Mouse (Mus musculus): ENCODE results near the gene Gm10471. TPM values are rescaled to one million over a fixed set of nuclear protein-coding genes. Genes with fewer than 3 reads are reported as not detected.
"Not testable (repeated sequence)": the region's sequence is repeated elsewhere in the genome, so short reads cannot be mapped to it uniquely, and the experiment has no call there.

The Gm10471 gene
- polyA plus RNA-seq (2012; rRNA removed) = not detected in 2 replicates

DNA sequence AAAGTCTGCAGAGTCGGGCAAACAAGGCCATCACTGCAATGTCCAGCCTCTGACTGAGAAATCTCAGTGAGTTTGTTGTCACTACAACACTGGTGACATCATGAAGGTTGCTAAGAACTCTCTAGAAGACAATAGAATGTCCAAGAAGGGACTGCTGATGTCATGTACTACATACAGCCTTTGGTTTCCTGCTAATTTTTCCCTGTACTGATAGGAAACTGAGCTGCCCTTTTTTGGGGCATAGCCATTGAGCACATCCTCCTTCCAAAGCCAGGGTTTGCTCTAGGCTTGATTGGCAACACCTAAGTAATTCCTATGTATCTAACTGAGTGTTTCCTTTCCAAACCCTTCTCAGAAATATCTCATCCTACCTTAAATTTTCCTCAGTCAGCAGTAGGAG is at the start of gene Gm10471:
Gene Gm10471, minus strand, starts transcription at position 101 of the 400 bp plus-strand sequence.
- H3K27me3 ChIP-seq (ENCODE audit: control insufficient read depth, insufficient read depth, low read length); H3K36me3 ChIP-seq (ENCODE audit: control insufficient read depth, insufficient read depth, low read length); H3K4me1 ChIP-seq (ENCODE audit: control insufficient read depth, insufficient read depth, insufficient read length); H3K4me3 ChIP-seq (ENCODE audit: extremely low read depth, insufficient read depth, insufficient read length); DNase-seq (ENCODE audit: low read depth in 1 of 2, low spot score in 2 of 2); H3K27ac ChIP-seq (ENCODE audit: insufficient read depth, low read length): not testable (repeated sequence)
- WGBS = 67% methylated on average over 1 of the region's 1 CpGs

DNA sequence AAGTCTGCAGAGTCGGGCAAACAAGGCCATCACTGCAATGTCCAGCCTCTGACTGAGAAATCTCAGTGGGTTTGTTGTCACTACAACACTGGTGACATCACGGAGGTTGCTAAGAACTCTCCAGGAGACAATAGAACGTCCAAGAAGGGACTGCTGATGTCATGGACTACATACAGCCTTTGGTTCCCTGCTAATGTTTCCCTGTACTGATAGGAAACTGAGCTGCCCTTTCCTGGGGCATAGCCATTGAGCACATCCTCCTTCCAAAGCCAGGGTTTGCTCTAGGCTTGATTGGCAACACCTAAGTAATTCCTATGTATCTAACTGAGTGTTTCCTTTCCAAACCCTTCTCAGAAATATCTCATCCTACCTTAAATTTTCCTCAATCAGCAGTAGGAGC is 32.2 kb upstream of the Gm10471 start, which contains the start of gene Gm10220:
Gene Gm10220, minus strand, starts transcription at position 101 of the 400 bp plus-strand sequence.
- H3K27ac ChIP-seq (ENCODE audit: insufficient read depth, low read length); DNase-seq (ENCODE audit: low read depth in 1 of 2, low spot score in 2 of 2); H3K4me3 ChIP-seq (ENCODE audit: extremely low read depth, insufficient read depth, insufficient read length); H3K36me3 ChIP-seq (ENCODE audit: control insufficient read depth, insufficient read depth, low read length); H3K27me3 ChIP-seq (ENCODE audit: control insufficient read depth, insufficient read depth, low read length); H3K4me1 ChIP-seq (ENCODE audit: control insufficient read depth, insufficient read depth, insufficient read length): not testable (repeated sequence)
- WGBS = no CpG with 5 or more reads among the region's 3 CpGs

DNA sequence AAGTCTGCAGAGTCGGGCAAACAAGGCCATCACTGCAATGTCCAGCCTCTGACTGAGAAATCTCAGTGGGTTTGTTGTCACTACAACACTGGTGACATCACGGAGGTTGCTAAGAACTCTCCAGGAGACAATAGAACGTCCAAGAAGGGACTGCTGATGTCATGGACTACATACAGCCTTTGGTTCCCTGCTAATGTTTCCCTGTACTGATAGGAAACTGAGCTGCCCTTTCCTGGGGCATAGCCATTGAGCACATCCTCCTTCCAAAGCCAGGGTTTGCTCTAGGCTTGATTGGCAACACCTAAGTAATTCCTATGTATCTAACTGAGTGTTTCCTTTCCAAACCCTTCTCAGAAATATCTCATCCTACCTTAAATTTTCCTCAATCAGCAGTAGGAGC is 16.2 kb upstream of the Gm10471 start, which contains the start of gene 5031410I06Rik:
Gene 5031410I06Rik, minus strand, starts transcription at position 101 of the 400 bp plus-strand sequence.
- H3K27ac ChIP-seq (ENCODE audit: insufficient read depth, low read length); H3K4me3 ChIP-seq (ENCODE audit: extremely low read depth, insufficient read depth, insufficient read length); DNase-seq (ENCODE audit: low read depth in 1 of 2, low spot score in 2 of 2); H3K36me3 ChIP-seq (ENCODE audit: control insufficient read depth, insufficient read depth, low read length); H3K4me1 ChIP-seq (ENCODE audit: control insufficient read depth, insufficient read depth, insufficient read length); H3K27me3 ChIP-seq (ENCODE audit: control insufficient read depth, insufficient read depth, low read length): not testable (repeated sequence)
- WGBS = no CpG with 5 or more reads among the region's 3 CpGs

DNA sequence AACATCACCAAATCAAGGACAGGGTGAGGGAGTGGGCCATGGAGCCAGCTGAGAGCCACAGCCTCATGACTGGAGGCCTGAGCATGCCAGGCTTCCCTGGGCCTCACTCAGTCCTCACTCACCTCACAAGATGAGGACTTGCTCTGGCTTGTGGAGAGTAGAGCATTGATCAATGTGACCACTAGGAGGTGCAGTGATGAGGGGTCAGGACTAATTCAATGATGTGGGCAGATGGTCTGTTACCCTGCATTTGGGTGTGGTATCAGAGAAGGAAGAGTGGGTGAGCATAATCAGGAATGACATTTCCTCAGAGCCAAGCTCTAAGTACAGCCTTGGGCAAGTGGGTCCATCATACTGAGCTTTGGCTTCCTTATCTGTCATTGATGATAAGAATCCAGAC is 10.1 kb downstream of the Gm10471 start:
- not testable (repeated sequence) for H3K4me3 ChIP-seq (ENCODE audit: extremely low read depth, insufficient read depth, insufficient read length); DNase-seq (ENCODE audit: low read depth in 1 of 2, low spot score in 2 of 2); H3K27ac ChIP-seq (ENCODE audit: insufficient read depth, low read length); H3K4me1 ChIP-seq (ENCODE audit: control insufficient read depth, insufficient read depth, insufficient read length); H3K36me3 ChIP-seq (ENCODE audit: control insufficient read depth, insufficient read depth, low read length); H3K27me3 ChIP-seq (ENCODE audit: control insufficient read depth, insufficient read depth, low read length)

DNA sequence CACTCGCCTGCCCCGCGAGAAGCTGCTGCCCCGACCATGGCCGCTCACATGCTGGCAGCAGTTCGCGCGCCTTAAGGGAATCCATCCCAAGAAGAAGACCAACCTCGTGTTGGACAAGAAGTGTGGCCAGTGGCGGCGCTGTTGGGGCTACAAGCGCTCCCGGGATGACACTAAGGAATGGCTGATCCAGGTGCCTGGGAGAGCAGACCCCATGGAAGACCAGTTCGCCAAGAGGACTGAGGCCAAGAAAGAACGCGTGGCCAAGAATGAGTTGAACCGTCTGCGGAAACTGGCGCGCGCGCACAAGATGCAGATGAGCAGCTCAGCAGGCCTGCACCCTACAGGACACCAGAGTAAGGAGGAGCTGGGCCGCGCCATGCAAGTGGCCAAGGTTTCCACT is 18.4 kb downstream of the Gm10471 start:
- no peak for DNase-seq (ENCODE audit: low read depth in 1 of 2, low spot score in 2 of 2)
- WGBS = 87% methylated on average over 24 of the region's 24 CpGs
- no peak overlapping the region for H3K27ac ChIP-seq (ENCODE audit: insufficient read depth, low read length)
- no peak overlapping the region for H3K4me3 ChIP-seq (ENCODE audit: extremely low read depth, insufficient read depth, insufficient read length)
- no peaks in the 10 kb centered on the region for H3K36me3 ChIP-seq (ENCODE audit: control insufficient read depth, insufficient read depth, low read length)
- no peaks in the 10 kb centered on the region for H3K27me3 ChIP-seq (ENCODE audit: control insufficient read depth, insufficient read depth, low read length)
- H3K4me1 ChIP-seq (ENCODE audit: control insufficient read depth, insufficient read depth, insufficient read length) = no peaks in the 10 kb centered on the region
- TF ChIP-seq CTCF (IDR thresholded peaks at IDR 0.05; ENCODE audit: extremely low read depth, insufficient read depth, insufficient read length, insufficient replicate concordance) (no peak), POLR2A (IDR thresholded peaks at IDR 0.05; ENCODE audit: low read depth, low read length) (no peak)

DNA sequence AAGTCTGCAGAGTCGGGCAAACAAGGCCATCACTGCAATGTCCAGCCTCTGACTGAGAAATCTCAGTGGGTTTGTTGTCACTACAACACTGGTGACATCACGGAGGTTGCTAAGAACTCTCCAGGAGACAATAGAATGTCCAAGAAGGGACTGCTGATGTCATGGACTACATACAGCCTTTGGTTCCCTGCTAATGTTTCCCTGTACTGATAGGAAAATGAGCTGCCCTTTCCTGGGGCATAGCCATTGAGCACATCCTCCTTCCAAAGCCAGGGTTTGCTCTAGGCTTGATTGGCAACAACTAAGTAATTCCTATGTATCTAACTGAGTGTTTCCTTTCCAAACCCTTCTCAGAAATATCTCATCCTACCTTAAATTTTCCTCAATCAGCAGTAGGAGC is 30.6 kb downstream of the Gm10471 start, which contains the start of gene Gm7347:
Gene Gm7347, minus strand, starts transcription at position 101 of the 400 bp plus-strand sequence.
- no CpG with 5 or more reads among the region's 2 CpGs for WGBS

DNA sequence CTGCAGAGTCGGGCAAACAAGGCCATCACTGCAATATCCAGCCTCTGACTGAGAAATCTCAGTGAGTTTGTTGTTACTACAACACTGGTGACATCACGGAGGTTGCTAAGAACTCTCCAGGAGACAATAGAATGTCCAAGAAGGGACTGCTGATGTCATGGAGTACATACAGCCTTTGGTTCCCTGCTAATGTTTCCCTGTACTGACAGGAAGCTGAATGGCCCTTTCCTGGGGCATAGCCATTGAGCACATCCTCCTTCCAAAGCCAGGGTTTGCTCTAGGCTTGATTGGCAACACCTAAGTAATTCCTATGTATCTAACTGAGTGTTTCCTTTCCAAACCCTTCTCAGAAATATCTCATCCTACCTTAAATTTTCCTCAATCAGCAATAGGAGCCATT is 49.6 kb downstream of the Gm10471 start, which contains the start of gene Speer4a:
Gene Speer4a, minus strand, starts transcription at position 101 of the 400 bp plus-strand sequence.
- not testable (repeated sequence) for DNase-seq (ENCODE audit: low read depth in 1 of 2, low spot score in 2 of 2); H3K27ac ChIP-seq (ENCODE audit: insufficient read depth, low read length); H3K4me3 ChIP-seq (ENCODE audit: extremely low read depth, insufficient read depth, insufficient read length); H3K36me3 ChIP-seq (ENCODE audit: control insufficient read depth, insufficient read depth, low read length); H3K27me3 ChIP-seq (ENCODE audit: control insufficient read depth, insufficient read depth, low read length); H3K4me1 ChIP-seq (ENCODE audit: control insufficient read depth, insufficient read depth, insufficient read length)
- 65% methylated on average over 2 of the region's 2 CpGs for WGBS

More for the DNA sequence above, 30.6 kb downstream of the Gm10471 start, which contains the start of gene Gm7347:
- H3K27me3 ChIP-seq (ENCODE audit: control insufficient read depth, insufficient read depth, low read length); H3K36me3 ChIP-seq (ENCODE audit: control insufficient read depth, insufficient read depth, low read length); H3K4me3 ChIP-seq (ENCODE audit: extremely low read depth, insufficient read depth, insufficient read length); H3K27ac ChIP-seq (ENCODE audit: insufficient read depth, low read length); DNase-seq (ENCODE audit: low read depth in 1 of 2, low spot score in 2 of 2); H3K4me1 ChIP-seq (ENCODE audit: control insufficient read depth, insufficient read depth, insufficient read length): not testable (repeated sequence)

Other genes starting within 250 kb of the Gm10471 start
- gene Gm21663, start 146.9 kb downstream of the Gm10471 start, polyA plus RNA-seq (2012; rRNA removed) = not detected in 2 replicates
- gene Gm21671, start 134.9 kb downstream of the Gm10471 start, polyA plus RNA-seq (2012; rRNA removed) = not detected in 2 replicates
- not detected in 2 replicates for gene Gm21680, start 116.6 kb downstream of the Gm10471 start, polyA plus RNA-seq (2012; rRNA removed)
- gene Gm21698, start 100.6 kb downstream of the Gm10471 start, polyA plus RNA-seq (2012; rRNA removed) = not detected in 2 replicates
- gene Gm1979, start 84.5 kb downstream of the Gm10471 start, polyA plus RNA-seq (2012; rRNA removed) = not detected in 2 replicates
- not detected in 2 replicates for gene Gm5862, start 66.4 kb downstream of the Gm10471 start, polyA plus RNA-seq (2012; rRNA removed)
- not detected in 2 replicates for gene Speer4a, start 49.7 kb downstream of the Gm10471 start, polyA plus RNA-seq (2012; rRNA removed)
- not detected in 2 replicates for gene Gm7347, start 30.7 kb downstream of the Gm10471 start, polyA plus RNA-seq (2012; rRNA removed)
- not detected in 2 replicates for gene 5031410I06Rik, start 16.1 kb upstream of the Gm10471 start, polyA plus RNA-seq (2012; rRNA removed)
- gene Gm10220, start 32.1 kb upstream of the Gm10471 start, polyA plus RNA-seq (2012; rRNA removed) = not detected in 2 replicates
- gene Gm7361, start 168.4 kb upstream of the Gm10471 start, polyA plus RNA-seq (2012; rRNA removed) = not detected in 2 replicates